Mouse (Mus musculus) neural tube, embryonic 11.5 days (tissue): ENCODE results near the gene Gm20388. TPM values are rescaled to one million over a fixed set of nuclear protein-coding genes. Genes with fewer than 3 reads are reported as not detected.
A peak's percentile ranks its signal among the peaks of the same experiment; 100 is the strongest.

Source experiments
- ATAC-seq: fragments of 200-750 bp; cut with Nextera tagmentation; 2 replicates; pipeline ENCODE4 v1.8.0; 2017; ENCODE audit warnings: moderate number of reproducible peaks, mild to moderate bottlenecking, moderate TSS enrichment, moderate library complexity; ENCODE audit not compliant: insufficient read depth, low FRiP score, low TSS enrichment
- DNase-seq: peaks from one replicate; pipeline ENCODE4 v3.0.0-alpha.2; 2015; ENCODE audit warnings: low spot score
- H3K27ac ChIP-seq: fragments of 300-500 bp; sonication (generic); 2 replicates; pipeline ENCODE4 v1.5.1; 2014; ENCODE audit warnings: low read depth, mild to moderate bottlenecking, low read length
- H3K27me3 ChIP-seq: fragments of 300-500 bp; sonication (generic); 2 replicates; pipeline ENCODE4 v1.6.1; 2014; ENCODE audit warnings: mild to moderate bottlenecking, low read length, mixed read lengths; ENCODE audit not compliant: control insufficient read depth, insufficient read depth
- H3K36me3 ChIP-seq: fragments of 300-500 bp; sonication (generic); 2 replicates; pipeline ENCODE4 v1.6.1; 2014; ENCODE audit warnings: mild to moderate bottlenecking, low read length, moderate library complexity, mixed read lengths; ENCODE audit not compliant: control insufficient read depth, insufficient read depth
- H3K4me1 ChIP-seq: fragments of 300-500 bp; sonication (generic); 2 replicates; pipeline ENCODE4 v1.6.1; 2014; ENCODE audit warnings: low read length, mixed read lengths; ENCODE audit not compliant: control insufficient read depth, insufficient read depth
- H3K4me2 ChIP-seq: fragments of 300-500 bp; sonication (generic); 2 replicates; pipeline ENCODE4 v1.6.1; 2014; ENCODE audit warnings: low read depth, mild to moderate bottlenecking, moderate library complexity
- H3K4me3 ChIP-seq: fragments of 300-500 bp; sonication (generic); 2 replicates; pipeline ENCODE4 v1.5.1; 2014; ENCODE audit warnings: low read depth, low read length
- H3K9ac ChIP-seq: fragments of 300-500 bp; sonication (generic); 2 replicates; pipeline ENCODE4 v1.6.1; 2014; ENCODE audit warnings: mild to moderate bottlenecking, low read length
- H3K9me3 ChIP-seq: fragments of 300-500 bp; sonication (generic); 2 replicates; pipeline ENCODE4 v1.6.1; 2016; ENCODE audit warnings: low read length; ENCODE audit not compliant: control insufficient read depth
- WGBS: fragments of 180-500 bp; shearing (Covaris S2); extraction: QIAGEN DNeasy Blood & Tissue Kit; methylation state at CpG from one replicate; pipeline ENCODE4 v1.1.7; 2014; 5-methylcytosine and 5-hydroxymethylcytosine counted together
- polyA plus RNA-seq: library from polyadenylated mRNA; unstranded; fragments of >200 nt; fragmentation: Nextera tagmentation; extraction: Ambion mirVana; gene quantifications from 2 replicates; pipeline ENCODE4 v1.2.1, GENCODE M21; 2014

The Gm20388 gene
- polyA plus RNA-seq, 1 experiment from 2014 or later: not detected

- 97% methylated on average over 9 of the region's 9 CpGs for WGBS
- Histone ChIP-seq H3K27ac (no peak overlapping the region), H3K4me3 (no peak overlapping the region), H3K4me1 (no peaks in the 10 kb centered on the region), H3K9me3 (no peaks in the 10 kb centered on the region), H3K36me3 (no peaks in the 10 kb centered on the region), H3K4me2 (no peak overlapping the region), H3K9ac (no peak overlapping the region), H3K27me3 (no peaks in the 10 kb centered on the region)
- DNase-seq (no peak), ATAC-seq (no peak)
Measured at GRCm38 (mm10) chr8:122600666-122601065, 2690.0 kb downstream of the Gm20388 start.

GRCm38 (mm10) chr8:122604640-122605039, 2694.0 kb downstream of the Gm20388 start:
- Histone ChIP-seq H3K4me3 (no peak overlapping the region), H3K9me3 (no peaks in the 10 kb centered on the region), H3K27me3 (no peaks in the 10 kb centered on the region), H3K27ac (no peak overlapping the region), H3K9ac (no peak overlapping the region), H3K36me3 (no peaks in the 10 kb centered on the region), H3K4me2 (no peak overlapping the region), H3K4me1 (no peaks in the 10 kb centered on the region)
- ATAC-seq (no peak), DNase-seq (no peak)
- WGBS: 35% methylated on average over 1 of the region's 1 CpGs

DNA sequence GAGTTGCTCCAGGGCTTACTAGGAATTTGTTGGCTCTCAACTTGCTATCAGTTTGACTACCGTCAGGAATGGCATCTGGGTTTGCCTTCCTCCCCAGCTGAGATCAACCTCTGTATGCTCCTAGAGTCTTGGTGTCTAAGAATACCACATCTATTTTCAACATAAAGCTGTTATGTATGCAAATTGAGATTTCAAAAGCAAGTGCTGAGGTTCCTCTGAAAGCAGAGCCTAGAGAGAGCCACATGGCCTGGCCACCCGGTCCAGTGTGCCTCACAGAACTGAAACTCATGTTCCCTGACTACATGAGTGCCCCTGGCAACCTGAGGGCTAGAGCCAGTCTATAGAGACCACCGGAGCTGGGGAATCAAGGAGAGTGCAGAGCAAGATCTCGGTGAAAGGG, 2694.7 kb downstream of the Gm20388 start:
- no peak overlapping the region for H3K4me2 ChIP-seq
- H3K27me3 ChIP-seq: no peaks in the 10 kb centered on the region
- no peak for ATAC-seq
- no peaks in the 10 kb centered on the region for H3K9me3 ChIP-seq
- no peaks in the 10 kb centered on the region for H3K36me3 ChIP-seq
- no peaks in the 10 kb centered on the region for H3K4me1 ChIP-seq
- WGBS: 84% methylated on average over 4 of the region's 4 CpGs
- no peak overlapping the region for H3K4me3 ChIP-seq
- no peak for DNase-seq
- no peak overlapping the region for H3K9ac ChIP-seq
- H3K27ac ChIP-seq: no peak overlapping the region

- DNase-seq: peak; percentile 9
- Histone ChIP-seq H3K4me2 (no peak overlapping the region), H3K9me3 (no peaks in the 10 kb centered on the region), H3K27ac (no peak overlapping the region), H3K36me3 (no peaks in the 10 kb centered on the region), H3K4me3 (no peak overlapping the region), H3K4me1 (peaks cover 2% of the 10 kb centered on the region; the same call in 1 of the 2 replicates), H3K27me3 (no peaks in the 10 kb centered on the region), H3K9ac (no peak overlapping the region)
- ATAC-seq: no peak
- WGBS: 91% methylated on average over 11 of the region's 12 CpGs
Measured at GRCm38 (mm10) chr8:122606810-122607209, 2696.2 kb downstream of the Gm20388 start.

DNA sequence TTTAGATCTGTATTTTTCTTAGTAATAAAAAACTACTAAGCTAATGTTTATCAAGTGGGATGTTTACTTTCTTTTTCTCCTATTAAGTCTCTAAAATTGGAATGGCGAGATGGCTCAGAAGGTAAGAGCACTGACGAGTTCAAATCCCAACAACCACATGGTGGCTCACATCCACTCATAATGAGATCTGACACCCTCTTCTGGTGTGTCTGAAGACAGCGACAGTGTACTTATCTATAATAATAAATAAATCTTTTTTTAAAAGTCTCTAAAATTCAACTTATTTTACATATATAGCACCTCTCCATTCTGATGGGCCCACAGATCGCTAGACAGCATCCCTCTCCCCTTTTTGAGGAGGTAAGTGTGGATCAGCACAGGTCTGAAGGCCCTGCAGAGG, 2699.6 kb downstream of the Gm20388 start:
- no peak overlapping the region; the same call in 1 of the 2 replicates for H3K4me2 ChIP-seq
- no peak for DNase-seq
- 66% methylated on average over 4 of the region's 4 CpGs for WGBS
- H3K4me1 ChIP-seq: peaks cover 8% of the 10 kb centered on the region
- H3K9ac ChIP-seq: no peak overlapping the region
- H3K4me3 ChIP-seq: no peak overlapping the region
- H3K27me3 ChIP-seq: no peaks in the 10 kb centered on the region
- ATAC-seq: no peak
- no peaks in the 10 kb centered on the region for H3K36me3 ChIP-seq
- H3K27ac ChIP-seq: no peak overlapping the region
- H3K9me3 ChIP-seq: no peaks in the 10 kb centered on the region

DNA sequence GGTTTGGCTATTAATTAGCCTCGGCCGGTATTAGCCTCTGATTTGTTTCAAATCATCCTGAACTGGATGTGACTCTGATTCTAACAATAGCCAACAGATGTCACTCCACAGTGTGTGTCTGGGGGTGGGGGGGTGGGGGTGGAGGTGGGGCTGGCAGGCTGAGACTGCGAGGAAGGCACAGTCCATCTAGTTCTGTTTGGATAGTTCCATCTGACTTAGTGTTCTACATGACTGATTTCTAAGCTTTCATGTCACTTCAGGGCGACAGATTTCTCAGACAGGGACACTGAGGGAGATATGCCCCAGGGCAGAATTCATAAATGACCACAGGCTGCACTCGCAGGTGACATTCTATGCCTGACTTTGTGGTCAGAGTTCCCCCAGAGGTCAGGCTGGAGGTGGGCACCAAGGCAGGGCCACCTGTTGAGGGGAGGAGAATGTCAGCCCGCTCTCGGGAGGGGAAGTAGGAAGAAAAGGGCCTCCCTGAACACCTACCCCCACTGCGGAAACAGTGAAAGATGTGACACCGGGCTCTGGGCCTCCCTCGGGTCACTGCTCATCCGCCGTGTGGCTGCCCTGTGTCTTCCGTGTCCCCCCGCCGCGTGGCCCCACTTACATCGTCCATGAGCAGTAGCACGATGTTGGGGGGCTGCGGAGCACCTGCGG, 2700.1 kb downstream of the Gm20388 start:
- H3K27me3 ChIP-seq: no peaks in the 10 kb centered on the region
- H3K36me3 ChIP-seq: no peaks in the 10 kb centered on the region
- peak overlapping the region; percentile 72 for H3K9ac ChIP-seq
- WGBS: 2% methylated on average over 20 of the region's 20 CpGs
- H3K4me2 ChIP-seq: peak overlapping the region; percentile 90
- no peaks in the 10 kb centered on the region for H3K9me3 ChIP-seq
- DNase-seq: no peak
- peak overlapping the region; percentile 47 for H3K4me3 ChIP-seq
- peak; percentile 10; the same call in 1 of the 2 replicates for ATAC-seq
- 0 out of 2 replicates have a peak overlapping the region, but pooled peaks have one; percentile 35 for H3K27ac ChIP-seq
- H3K4me1 ChIP-seq: peaks cover 8% of the 10 kb centered on the region

GRCm38 (mm10) chr8:122611295-122612133, 2700.9 kb downstream of the Gm20388 start, which contains the start of the genes Galns and Trappc2l:
Galns (minus strand) TSS chr8:122611463.
Trappc2l (plus strand) TSS chr8:122611640.
- H3K4me2 ChIP-seq: peak within 1 kb of the TSS; percentile 90
- peaks cover 8% of the 10 kb centered on the region for H3K4me1 ChIP-seq
- H3K27me3 ChIP-seq: no peaks in the 10 kb centered on the region
- peak; percentile 98 for DNase-seq
- no peaks in the 10 kb centered on the region for H3K9me3 ChIP-seq
- peak within 1 kb of the TSS; percentile 74 for H3K27ac ChIP-seq
- ATAC-seq: peak; percentile 97
- peak within 1 kb of the TSS; percentile 72 for H3K9ac ChIP-seq
- H3K36me3 ChIP-seq: no peaks in the 10 kb centered on the region
- H3K4me3 ChIP-seq: peak within 1 kb of the TSS; percentile 47
- under 1% methylated on average over 47 of the region's 57 CpGs for WGBS

DNA sequence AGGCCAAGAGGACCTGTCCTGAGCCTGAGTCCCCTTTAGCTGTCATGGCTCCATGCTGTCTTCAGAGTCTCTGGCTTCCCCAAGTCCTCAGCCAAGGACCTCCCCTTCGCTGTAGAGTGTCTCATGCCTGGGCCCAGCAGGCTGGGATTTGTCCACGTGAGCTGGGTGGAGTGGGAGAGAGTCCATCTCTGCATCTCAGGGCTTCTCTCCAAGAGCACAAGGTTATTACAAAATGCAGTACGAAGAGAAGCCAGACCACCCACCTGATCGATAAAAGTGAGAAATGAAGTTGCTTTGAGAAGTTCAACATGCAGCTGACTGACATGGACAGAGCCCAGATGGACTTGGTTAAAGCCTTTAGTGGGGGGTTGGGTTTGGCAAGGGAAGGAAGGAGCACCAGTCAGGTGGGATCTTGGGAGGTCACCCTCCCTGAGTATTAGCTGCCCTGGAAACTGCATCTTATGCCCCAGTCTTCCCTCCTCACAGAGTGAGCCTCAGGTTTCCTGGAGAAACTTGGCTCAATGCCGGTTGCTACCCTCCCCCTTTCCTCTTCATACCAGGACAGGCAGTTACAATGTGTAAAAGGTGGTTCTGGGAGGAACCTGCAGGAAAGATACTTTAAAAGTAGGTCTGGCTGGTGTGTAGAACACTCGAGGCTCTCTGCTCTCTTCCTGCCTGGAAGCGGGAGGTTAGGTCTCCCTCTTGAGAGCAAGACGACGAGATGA, 2705.7 kb downstream of the Gm20388 start:
- H3K4me3 ChIP-seq: no peak overlapping the region
- no peak overlapping the region for H3K27ac ChIP-seq
- no peak overlapping the region for H3K4me2 ChIP-seq
- H3K9me3 ChIP-seq: no peaks in the 10 kb centered on the region
- H3K4me1 ChIP-seq: peaks cover 11% of the 10 kb centered on the region; the same call in 1 of the 2 replicates
- 75% methylated on average over 9 of the region's 9 CpGs for WGBS
- H3K9ac ChIP-seq: no peak overlapping the region
- H3K36me3 ChIP-seq: no peaks in the 10 kb centered on the region
- peak; percentile 11 for DNase-seq
- no peak for ATAC-seq
- H3K27me3 ChIP-seq: no peaks in the 10 kb centered on the region
